Mouse (Mus musculus) c-Kit-positive CD71-negative TER-119-negative erythroid progenitor cells, embryonic 14.5 days (primary cell): ENCODE data around the gene Mpzl2.

Source experiments
- DNase-seq: peaks from one replicate; pipeline ENCODE4 v3.0.0-alpha.2; 2013; ENCODE audit warnings: low read depth

Gene Mpzl2

DNA sequence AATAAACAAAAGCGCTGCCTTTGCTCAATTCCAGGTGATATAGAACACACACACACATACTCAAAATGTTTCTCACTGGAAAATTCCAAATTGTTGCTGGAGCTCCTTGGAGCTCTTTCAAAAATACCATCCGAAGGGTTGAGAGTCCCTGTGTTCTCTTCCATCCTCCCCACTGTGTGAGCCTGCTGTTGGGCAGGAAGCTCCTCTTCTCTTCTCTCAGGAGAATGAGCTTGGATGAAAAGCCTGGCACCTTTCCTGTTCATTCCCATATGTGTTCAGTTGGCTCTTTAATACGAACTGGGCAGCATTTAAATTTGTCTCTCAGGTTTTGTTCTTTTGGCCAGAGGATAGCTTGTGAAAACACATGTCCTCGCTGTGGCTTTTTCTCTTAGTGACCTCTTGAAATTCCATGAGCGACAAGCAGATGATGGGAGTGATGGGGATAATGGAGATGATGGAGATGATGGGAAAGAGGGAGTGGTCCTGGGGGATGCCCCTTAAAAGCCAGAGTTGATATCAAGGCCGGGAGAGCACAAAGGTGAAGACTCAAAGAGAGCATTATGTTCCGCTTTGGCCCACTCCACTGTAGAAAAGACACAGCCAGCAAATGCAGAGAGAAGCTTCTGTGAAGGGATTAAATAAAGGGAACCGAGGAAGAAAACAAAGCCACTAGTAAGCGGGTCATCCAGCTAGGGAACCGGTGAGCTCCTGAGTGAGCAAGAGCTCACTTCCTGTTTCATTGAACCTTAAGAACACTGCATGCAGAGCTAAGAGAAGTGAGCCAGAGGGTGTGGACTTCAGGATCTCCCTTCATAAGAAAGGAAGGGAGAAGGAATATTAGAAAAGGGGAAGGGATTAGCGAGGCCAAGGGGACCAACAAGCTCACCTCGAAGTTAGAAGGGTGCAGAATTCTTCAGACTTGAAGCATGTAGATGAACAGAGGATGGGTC, 46.4 kb downstream of the Mpzl2 start:
- DNase-seq = no peak

DNA sequence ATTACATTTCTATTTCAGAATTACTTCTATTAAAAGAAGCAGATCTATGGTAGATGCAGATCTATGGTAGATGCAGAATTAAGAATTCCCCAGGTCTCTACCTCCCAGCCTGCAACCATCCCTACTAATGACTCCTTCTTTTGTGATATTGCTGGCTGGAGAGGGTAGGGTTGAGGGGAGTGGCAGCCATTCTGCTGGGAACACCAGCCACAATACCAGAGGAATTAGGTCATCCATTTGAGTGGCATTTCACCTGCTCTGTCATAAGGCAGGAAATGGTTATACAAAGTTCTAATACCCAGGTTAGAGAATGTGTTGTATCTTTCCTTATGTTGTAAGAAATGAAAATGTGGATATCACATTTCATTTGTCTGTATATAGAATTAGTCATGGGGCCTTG, 48.4 kb downstream of the Mpzl2 start:
- no peak for DNase-seq

DNA sequence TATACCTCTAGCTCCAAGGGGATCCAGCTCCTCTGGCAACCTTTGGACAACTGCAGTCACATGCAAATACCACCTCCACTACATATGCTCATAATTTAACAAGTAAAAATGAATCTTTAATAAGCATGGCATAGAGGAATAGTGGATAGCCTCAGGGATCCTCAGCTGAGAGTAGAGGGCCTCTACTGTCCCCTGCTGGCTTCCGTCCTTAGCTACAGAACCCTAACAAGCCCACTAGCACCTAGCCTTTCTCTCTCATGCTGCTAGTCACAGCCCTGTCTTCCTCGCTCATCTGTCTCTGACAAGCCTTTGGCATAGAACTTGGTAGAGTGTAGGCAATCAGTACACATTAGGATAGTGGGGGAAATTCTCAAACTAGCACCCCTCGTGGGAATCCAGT, 51.2 kb downstream of the Mpzl2 start:
- DNase-seq = no peak

DNA sequence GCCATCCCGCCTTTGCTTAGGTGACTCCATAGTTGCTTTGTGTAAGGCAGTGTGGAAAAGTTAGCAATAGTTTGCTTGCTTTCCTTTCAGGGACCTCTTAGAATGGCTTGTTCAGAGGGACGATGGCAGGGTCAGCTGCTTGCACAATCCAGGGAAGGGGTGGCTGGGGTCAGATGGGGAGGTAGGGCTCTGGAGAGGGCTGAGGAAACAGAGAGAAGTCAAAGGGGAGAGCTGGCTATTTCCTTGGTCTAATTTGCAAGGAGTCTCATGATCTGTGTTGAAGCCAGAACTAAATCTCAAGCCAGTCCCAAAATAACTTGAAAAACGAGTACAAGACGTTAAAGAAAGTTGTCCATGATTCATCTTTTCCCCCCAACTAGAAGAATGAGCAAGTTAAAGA, 53.0 kb downstream of the Mpzl2 start:
- DNase-seq = no peak

DNA sequence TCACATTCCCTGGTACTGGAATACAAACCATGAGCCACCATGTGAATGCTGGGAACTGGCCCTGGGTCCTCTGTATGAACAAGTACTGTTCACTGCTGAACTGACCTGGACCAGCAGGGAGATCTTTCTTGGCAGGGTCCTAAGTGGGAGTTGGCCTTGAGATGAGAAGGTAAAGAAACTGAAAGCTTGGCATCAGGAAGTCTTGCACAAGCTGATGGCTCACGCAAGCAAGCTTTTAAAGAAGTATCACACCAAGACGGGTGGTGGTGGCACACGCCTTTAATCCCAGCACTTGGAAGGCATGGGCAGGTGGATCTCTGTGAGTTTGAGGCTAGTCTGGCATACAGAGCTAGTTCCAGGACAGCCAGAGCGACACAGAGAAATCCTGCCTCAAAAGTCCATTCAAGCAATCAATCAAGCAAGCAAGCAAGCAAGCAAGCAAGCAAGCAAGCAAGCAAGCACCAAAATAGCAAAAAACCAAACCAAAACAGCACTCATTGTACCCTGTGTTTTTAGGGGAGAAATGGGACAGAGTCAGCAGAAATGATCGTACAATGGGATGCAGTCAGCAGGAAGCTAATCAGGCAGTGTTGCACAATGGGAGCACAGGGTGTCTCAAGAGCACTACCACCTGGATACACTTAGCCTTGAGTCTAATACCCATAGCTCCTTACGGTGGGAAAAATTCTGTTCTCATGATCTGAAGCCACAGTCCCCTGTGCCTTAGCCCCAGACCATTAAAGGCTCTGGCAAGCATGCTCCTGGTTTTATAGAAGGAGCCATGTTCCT, 55.7 kb downstream of the Mpzl2 start:
- no peak for DNase-seq

DNA sequence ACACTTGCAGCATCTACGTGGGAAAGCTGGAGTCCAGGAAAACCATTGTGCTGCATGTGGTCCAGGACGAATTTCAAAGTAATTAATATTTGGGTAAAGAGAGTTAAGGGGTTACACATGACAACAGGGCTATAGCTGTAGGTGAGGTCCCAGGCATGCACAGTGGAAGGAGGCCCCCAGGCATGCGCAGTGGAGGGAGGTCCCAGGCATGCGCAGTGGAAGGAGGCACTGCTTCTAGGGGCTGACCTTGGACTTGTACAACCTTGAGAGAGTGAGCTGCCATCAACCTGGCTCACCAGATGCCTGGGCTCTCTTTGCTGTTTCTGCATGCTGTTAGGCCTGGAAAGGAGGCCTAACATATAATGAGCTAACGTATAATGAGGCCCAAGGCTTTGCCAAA, 58.3 kb downstream of the Mpzl2 start:
- no peak for DNase-seq

DNA sequence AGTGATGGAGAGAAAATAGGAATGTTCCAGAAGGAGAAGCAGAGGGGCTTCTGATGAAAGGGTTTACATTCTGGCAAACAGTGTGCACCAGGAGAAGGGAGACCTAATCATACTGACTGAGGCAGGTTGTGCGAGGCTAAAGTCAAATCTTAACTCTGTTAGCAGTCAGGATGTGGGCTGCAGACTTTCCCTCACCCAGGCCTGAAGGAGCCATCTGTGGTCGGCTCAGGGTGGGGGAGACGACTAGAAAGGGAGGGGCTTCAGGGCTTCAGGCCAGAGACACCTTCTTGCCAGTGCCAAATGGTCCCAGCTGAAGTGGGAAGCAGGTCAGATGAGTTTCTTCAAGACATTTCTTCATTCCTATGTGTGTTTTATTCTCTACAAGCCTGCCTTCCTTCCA, 58.8 kb downstream of the Mpzl2 start:
- DNase-seq = no peak

DNA sequence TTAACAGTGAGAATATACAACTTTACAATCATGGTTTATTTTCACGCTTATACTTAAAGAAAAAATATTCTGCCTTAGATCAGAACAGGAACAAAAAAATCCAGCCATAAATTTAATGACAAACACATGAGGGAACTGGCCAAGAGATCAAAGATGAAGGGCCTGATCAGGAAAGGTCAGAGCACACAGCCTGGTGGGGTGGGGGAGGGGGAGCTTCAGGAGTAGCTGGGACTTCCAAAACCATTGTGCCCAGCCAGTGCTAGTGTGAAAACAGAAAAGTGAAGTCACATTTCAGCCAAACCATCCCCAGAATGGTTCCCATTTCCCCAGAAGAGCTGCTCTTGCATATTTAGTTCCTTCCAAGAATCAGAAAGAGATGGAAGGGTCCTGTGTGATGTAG, 62.9 kb downstream of the Mpzl2 start:
- DNase-seq = no peak

DNA sequence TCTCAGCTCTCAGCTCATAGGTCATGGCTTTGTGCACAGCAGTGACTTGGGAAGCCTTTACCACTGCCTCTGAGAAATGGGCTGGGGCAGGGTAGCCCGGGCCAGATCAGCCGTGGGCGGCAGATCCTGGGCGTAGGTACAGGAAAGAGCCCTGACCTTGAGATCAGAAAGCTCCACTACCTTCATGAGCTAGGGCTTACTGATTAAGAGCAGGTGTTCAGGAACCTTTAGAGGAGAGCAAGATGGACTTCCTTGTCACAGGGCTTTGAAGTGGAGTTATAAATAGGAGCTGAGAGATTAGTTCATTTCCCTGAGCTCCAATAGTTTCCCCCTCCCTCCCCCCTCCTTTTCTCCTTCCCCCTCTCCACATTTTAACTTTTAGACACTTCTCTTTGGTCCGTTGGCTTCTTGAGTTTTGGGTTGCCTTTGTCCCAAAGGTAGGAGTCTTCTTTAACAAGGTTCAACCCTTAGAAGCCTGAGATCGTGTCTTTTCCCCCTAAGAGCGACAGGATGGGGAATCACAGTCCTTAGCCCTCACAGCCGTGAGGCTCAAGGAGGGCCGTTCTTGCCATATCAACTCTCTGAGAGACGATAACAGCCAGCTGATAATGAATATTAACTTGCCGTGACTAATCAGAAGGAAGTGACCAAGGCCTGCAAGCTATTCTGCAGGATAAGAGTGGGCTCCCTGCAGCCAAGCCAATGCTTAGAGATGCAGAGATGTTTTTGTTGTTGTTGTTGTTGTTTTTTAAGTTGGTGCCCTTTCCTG, 63.8 kb downstream of the Mpzl2 start:
- DNase-seq = no peak
